Mouse (Mus musculus) left cerebral cortex, postnatal 4 days (tissue): Measurements from ENCODE around the gene Ptpn5. TPM values are rescaled to one million over a fixed set of nuclear protein-coding genes. Genes with fewer than 3 reads are reported as not detected.

ENCODE experiments used
- microRNA-seq: library from miRNA; unstranded; fragments of <30 nt; microRNA quantifications from one replicate; pipeline ENCODE4 v1.2.0, GENCODE M21; 2022
- total RNA-seq, 2 experiments: library from RNA; stranded (reverse); gene quantifications; 2 replicates each; pipeline ENCODE4 v1.2.3; 2021

Ptpn5 gene
- total RNA-seq, 2 experiments from 2014 or later: 138 to 140 TPM

Small RNA genes lying within 50 kb of the gene (microRNA-seq; reads per million reads assigned to microRNA genes)
- gene Mir7056: 3.3 reads per million, percentile 4 among the genes with 10 or more reads in this experiment

Other genes starting within 250 kb of the Ptpn5 start
- gene Tsg101, start 213.7 kb downstream of the Ptpn5 start, total RNA-seq: 100 to 1,000 TPM; 126 to 142 TPM
- 10 to 100 TPM; 12.3 to 14.8 TPM for gene Uevld, start 175.2 kb downstream of the Ptpn5 start, total RNA-seq
- gene Gm9999, start 150.1 kb downstream of the Ptpn5 start, total RNA-seq: not detected
- gene Spty2d1, start 125.3 kb downstream of the Ptpn5 start, total RNA-seq: 1 to 10 TPM; 7.8 to 9.0 TPM
- gene Tmem86a, start 83.1 kb downstream of the Ptpn5 start, total RNA-seq: 10 to 100 TPM; 10.6 to 12.4 TPM
- not detected for gene Mrgpra6, start 71.2 kb upstream of the Ptpn5 start, total RNA-seq
- gene Mrgpra9, start 119.2 kb upstream of the Ptpn5 start, total RNA-seq: not detected
- not detected for gene Mrgpra1, start 220.6 kb upstream of the Ptpn5 start, total RNA-seq